Mouse (Mus musculus) gastrocnemius, adult 2 months (tissue): ENCODE data around the gene Reps2. TPM values are rescaled to one million over a fixed set of nuclear protein-coding genes. Genes with fewer than 3 reads are reported as not detected.

ENCODE experiments used
- DNase-seq: peaks from one replicate; pipeline ENCODE4 v3.0.0; 2022
- H3K27ac ChIP-seq: fragments of 200-600 bp; 2 replicates; pipeline ENCODE4 v1.8.1; 2022; ENCODE audit warnings: mild to moderate bottlenecking
- H3K4me3 ChIP-seq: fragments of 200-600 bp; 2 replicates; pipeline ENCODE4 v1.8.1; 2022; ENCODE audit warnings: mild to moderate bottlenecking, moderate library complexity
- CTCF ChIP-seq: fragments of 200-600 bp; IDR thresholded peaks from 2 replicates; pipeline ENCODE4 v1.8.1; 2022; ENCODE audit warnings: antibody characterized with exemption, mild to moderate bottlenecking, moderate library complexity
- intact Hi-C: fragments of 180-260 bp; cut with DNase I; formaldehyde crosslinking; loops from one replicate; pipeline ENCODE4 v1.15.1; 2025
- total RNA-seq, 2 experiments: library from RNA; stranded (reverse); gene quantifications; 2 replicates each; pipeline ENCODE4 v1.2.3; 2021

Reps2 gene
- total RNA-seq, 2 experiments from 2014 or later = 0.92 to 0.95 TPM

- TF ChIP-seq CTCF = no peak
- intact Hi-C loops = no loop called here
- no peak overlapping the region for H3K4me3 ChIP-seq
- DNase-seq = no peak
- no peak overlapping the region for H3K27ac ChIP-seq
Measured at GRCm38 (mm10) chrX:162622091-162622437, 21.4 kb downstream of the Reps2 start.

GRCm38 (mm10) chrX:162621194-162622090 is 22.0 kb downstream of the Reps2 start:
- Histone ChIP-seq H3K4me3 (no peak overlapping the region), H3K27ac (no peak overlapping the region)
- DNase-seq = no peak
- no peak for TF ChIP-seq CTCF
- intact Hi-C loops = no loop called here

- DNase-seq = no peak
- Histone ChIP-seq H3K4me3 (no peak overlapping the region), H3K27ac (no peak overlapping the region)
- TF ChIP-seq CTCF = no peak
- intact Hi-C loops = no loop called here
Measured at GRCm38 (mm10) chrX:162619705-162620104, 23.7 kb downstream of the Reps2 start.

- DNase-seq = no peak
- H3K27ac ChIP-seq = no peak overlapping the region
- no peak overlapping the region for H3K4me3 ChIP-seq
- intact Hi-C loops = no loop called here
- TF ChIP-seq CTCF = no peak
Measured at GRCm38 (mm10) chrX:162618547-162618946, 24.9 kb downstream of the Reps2 start.

- no peak for TF ChIP-seq CTCF
- H3K4me3 ChIP-seq = no peak overlapping the region
- intact Hi-C loops = no loop called here
- DNase-seq = no peak
- no peak overlapping the region for H3K27ac ChIP-seq
Measured at GRCm38 (mm10) chrX:162606113-162606512, 37.3 kb downstream of the Reps2 start.

GRCm38 (mm10) chrX:162599666-162600065 is 43.8 kb downstream of the Reps2 start:
- Histone ChIP-seq H3K27ac (no peak overlapping the region), H3K4me3 (no peak overlapping the region)
- TF ChIP-seq CTCF = no peak
- intact Hi-C loops = no loop called here
- DNase-seq = no peak

- TF ChIP-seq CTCF = no peak
- intact Hi-C loops = no loop called here
- no peak for DNase-seq
- Histone ChIP-seq H3K4me3 (no peak overlapping the region), H3K27ac (no peak overlapping the region)
Measured at GRCm38 (mm10) chrX:162591005-162591801, 52.2 kb downstream of the Reps2 start.

- Histone ChIP-seq H3K27ac (no peak overlapping the region), H3K4me3 (no peak overlapping the region)
- no peak for DNase-seq
- intact Hi-C loops = no loop called here
- no peak for TF ChIP-seq CTCF
Measured at GRCm38 (mm10) chrX:162590145-162590790, 53.2 kb downstream of the Reps2 start.

- no peak for DNase-seq
- no peak overlapping the region for H3K4me3 ChIP-seq
- intact Hi-C loops = no loop called here
- no peak for TF ChIP-seq CTCF
- no peak overlapping the region for H3K27ac ChIP-seq
Measured at GRCm38 (mm10) chrX:162589173-162589805, 54.2 kb downstream of the Reps2 start.

- intact Hi-C loops = no loop called here
- H3K4me3 ChIP-seq = no peak overlapping the region
- no peak overlapping the region for H3K27ac ChIP-seq
- TF ChIP-seq CTCF = no peak
- DNase-seq = no peak
Measured at GRCm38 (mm10) chrX:162584349-162584748, 59.1 kb downstream of the Reps2 start.

GRCm38 (mm10) chrX:162580521-162580920 is 62.9 kb downstream of the Reps2 start:
- H3K27ac ChIP-seq = no peak overlapping the region
- intact Hi-C loops = no loop called here
- no peak for TF ChIP-seq CTCF
- no peak for DNase-seq
- H3K4me3 ChIP-seq = no peak overlapping the region

- intact Hi-C loops = no loop called here
Measured at GRCm38 (mm10) chrX:162568439-162568838, 75.0 kb downstream of the Reps2 start.

GRCm38 (mm10) chrX:162565501-162565900 is 77.9 kb downstream of the Reps2 start:
- intact Hi-C loops = no loop called here
- TF ChIP-seq CTCF = no peak
- Histone ChIP-seq H3K27ac (no peak overlapping the region), H3K4me3 (no peak overlapping the region)
- DNase-seq = no peak

More at GRCm38 (mm10) chrX:162568439-162568838, 75.0 kb downstream of the Reps2 start:
- no peak for DNase-seq
- H3K4me3 ChIP-seq = no peak overlapping the region
- no peak overlapping the region for H3K27ac ChIP-seq
- TF ChIP-seq CTCF = no peak
